Mouse (Mus musculus) kidney, embryonic 15.5 days (tissue): ENCODE measurements around the gene Sprr2a2. TPM values are rescaled to one million over a fixed set of nuclear protein-coding genes. Genes with fewer than 3 reads are reported as not detected.
"Not testable (repeated sequence)": the region's sequence is repeated elsewhere in the genome, so short reads cannot be mapped to it uniquely, and the experiment has no call there.

Experiments used
- ATAC-seq: fragments of 200-750 bp; cut with Nextera tagmentation; replicated peaks from 2 replicates; pipeline ENCODE4 v1.8.0; 2017; ENCODE audit warnings: moderate TSS enrichment; ENCODE audit not compliant: low FRiP score
- H3K27ac ChIP-seq: fragments of 300-500 bp; sonication (generic); 2 replicates; pipeline ENCODE4 v1.5.1; 2015; ENCODE audit warnings: mild to moderate bottlenecking, inconsistent platforms
- H3K27me3 ChIP-seq: fragments of 300-500 bp; sonication (generic); 2 replicates; pipeline ENCODE4 v1.6.1; 2015; ENCODE audit warnings: inconsistent platforms
- H3K36me3 ChIP-seq: fragments of 300-500 bp; sonication (generic); 2 replicates; pipeline ENCODE4 v1.6.1; 2015; ENCODE audit warnings: inconsistent platforms
- H3K4me1 ChIP-seq: fragments of 300-500 bp; sonication (generic); 2 replicates; pipeline ENCODE4 v1.6.1; 2015; ENCODE audit warnings: inconsistent platforms
- H3K4me2 ChIP-seq: fragments of 300-500 bp; sonication (generic); 2 replicates; pipeline ENCODE4 v1.6.1; 2015; ENCODE audit warnings: moderate library complexity, mild to moderate bottlenecking, inconsistent platforms
- H3K4me3 ChIP-seq: fragments of 300-500 bp; sonication (generic); replicated peaks from 2 replicates; pipeline ENCODE4 v1.5.1; 2015; ENCODE audit warnings: mild to moderate bottlenecking, inconsistent platforms
- H3K9ac ChIP-seq: fragments of 300-500 bp; sonication (generic); 2 replicates; pipeline ENCODE4 v1.6.1; 2015; ENCODE audit warnings: mild to moderate bottlenecking, inconsistent platforms
- H3K9me3 ChIP-seq: fragments of 300-500 bp; sonication (generic); replicated peaks from 2 replicates; pipeline ENCODE4 v1.6.1; 2016; ENCODE audit warnings: inconsistent platforms
- WGBS: fragments of 180-500 bp; shearing (Covaris S2); methylation state at CpG from one replicate; pipeline ENCODE4 v1.1.7; 2015; ENCODE audit warnings: mixed read lengths; 5-methylcytosine and 5-hydroxymethylcytosine counted together
- polyA plus RNA-seq: library from polyadenylated mRNA; unstranded; fragments of >200 nt; fragmentation: Nextera tagmentation; extraction: Ambion mirVana; gene quantifications from 2 replicates; pipeline ENCODE4 v1.2.1, GENCODE M21; 2015

Sprr2a2 gene
- polyA plus RNA-seq, 1 experiment from 2014 or later: 2.6 TPM

DNA sequence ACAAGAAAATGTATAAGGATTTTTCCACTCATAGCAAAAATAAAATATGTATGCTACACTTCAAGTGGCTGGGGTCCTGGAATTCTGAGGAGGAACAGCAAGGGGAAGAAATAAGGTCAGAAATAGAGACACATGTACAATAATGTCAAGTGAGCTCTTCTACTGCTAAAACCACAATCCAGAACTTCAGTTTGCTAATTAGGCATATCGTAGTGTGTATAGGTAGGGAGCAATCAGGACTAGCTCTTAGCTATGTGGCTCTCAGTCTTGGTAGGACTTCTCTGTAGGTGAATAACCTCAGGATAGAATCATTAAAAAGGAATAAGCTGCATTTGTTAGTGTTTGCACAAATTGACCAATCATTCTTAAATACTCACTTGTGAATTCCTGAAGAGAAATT is 23.5 kb downstream of the Sprr2a2 start:
- not testable (repeated sequence) for H3K9ac ChIP-seq, H3K27ac ChIP-seq, H3K4me2 ChIP-seq, ATAC-seq, H3K27me3 ChIP-seq, H3K9me3 ChIP-seq, H3K4me1 ChIP-seq, H3K36me3 ChIP-seq, H3K4me3 ChIP-seq
- WGBS: no CpG with 5 or more reads among the region's 1 CpGs

DNA sequence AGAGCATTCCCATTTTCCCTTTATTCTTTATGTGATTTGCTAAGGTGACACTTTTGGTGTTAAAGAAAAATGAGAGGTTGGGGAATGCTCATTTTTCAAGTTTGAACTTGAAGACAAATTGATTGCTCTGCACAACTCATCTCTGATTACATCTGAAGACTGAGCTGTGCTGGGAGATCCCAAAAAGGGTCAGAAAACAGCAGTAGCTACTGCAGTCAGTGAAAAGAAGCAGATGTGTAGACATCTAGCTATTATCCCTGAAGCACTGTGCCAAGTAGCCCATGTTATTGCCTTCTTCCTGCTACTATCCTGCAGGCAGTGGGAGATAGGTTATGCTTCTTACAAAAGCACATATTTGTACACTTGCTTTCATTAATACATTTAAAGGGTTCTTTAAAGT is 29.1 kb downstream of the Sprr2a2 start:
- not testable (repeated sequence) for H3K9ac ChIP-seq, H3K9me3 ChIP-seq, H3K4me3 ChIP-seq, H3K27me3 ChIP-seq, H3K27ac ChIP-seq, H3K4me2 ChIP-seq, H3K36me3 ChIP-seq, H3K4me1 ChIP-seq
- ATAC-seq: 0 out of 2 replicates have a peak, but pooled peaks have one; percentile 9

DNA sequence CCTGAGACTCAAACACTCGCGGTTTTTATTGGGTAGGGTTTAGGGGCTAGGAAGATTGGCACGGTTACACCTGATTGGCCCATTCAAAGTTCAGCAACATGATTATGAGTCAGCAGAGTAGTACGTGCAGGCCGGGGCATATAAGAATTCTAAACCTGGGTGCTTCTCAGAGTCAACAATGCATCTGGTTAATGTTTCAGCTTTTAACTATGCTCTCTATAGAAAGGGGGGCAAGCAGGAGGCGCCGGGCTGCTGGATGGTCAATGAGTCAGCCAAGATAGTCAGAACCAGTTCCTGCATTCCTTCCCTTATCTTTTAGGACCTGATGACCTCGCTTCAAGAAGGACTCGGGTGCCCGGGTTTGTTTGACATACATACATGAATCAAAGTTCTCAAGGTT is 30.5 kb downstream of the Sprr2a2 start:
- ATAC-seq: peak; percentile 69
- H3K9me3 ChIP-seq, H3K4me2 ChIP-seq, H3K9ac ChIP-seq, H3K4me3 ChIP-seq, H3K36me3 ChIP-seq, H3K27ac ChIP-seq, H3K4me1 ChIP-seq, H3K27me3 ChIP-seq: not testable (repeated sequence)
- no CpG with 5 or more reads among the region's 10 CpGs for WGBS

DNA sequence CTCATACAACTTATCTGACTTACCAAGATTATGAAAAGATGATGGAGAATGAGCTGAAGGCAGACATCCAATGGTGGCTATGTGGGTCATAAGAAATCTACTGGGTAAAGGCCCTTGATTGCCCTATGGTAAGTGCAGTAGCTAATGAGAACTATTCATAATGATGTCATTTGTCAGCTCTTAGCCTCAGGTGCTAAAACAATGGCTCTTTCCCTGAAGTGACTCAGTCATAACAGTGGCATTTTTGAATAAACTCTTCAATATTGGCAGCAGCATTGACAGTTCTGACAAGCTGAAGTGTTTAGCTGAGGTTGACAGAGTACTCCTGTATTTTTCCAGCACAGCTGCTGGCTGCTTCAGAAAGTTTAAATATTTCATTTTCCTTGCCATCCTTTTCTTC is 32.8 kb downstream of the Sprr2a2 start:
- H3K9me3 ChIP-seq, H3K4me2 ChIP-seq, H3K9ac ChIP-seq, H3K27me3 ChIP-seq, H3K4me3 ChIP-seq, H3K4me1 ChIP-seq, H3K36me3 ChIP-seq, H3K27ac ChIP-seq, ATAC-seq: not testable (repeated sequence)

DNA sequence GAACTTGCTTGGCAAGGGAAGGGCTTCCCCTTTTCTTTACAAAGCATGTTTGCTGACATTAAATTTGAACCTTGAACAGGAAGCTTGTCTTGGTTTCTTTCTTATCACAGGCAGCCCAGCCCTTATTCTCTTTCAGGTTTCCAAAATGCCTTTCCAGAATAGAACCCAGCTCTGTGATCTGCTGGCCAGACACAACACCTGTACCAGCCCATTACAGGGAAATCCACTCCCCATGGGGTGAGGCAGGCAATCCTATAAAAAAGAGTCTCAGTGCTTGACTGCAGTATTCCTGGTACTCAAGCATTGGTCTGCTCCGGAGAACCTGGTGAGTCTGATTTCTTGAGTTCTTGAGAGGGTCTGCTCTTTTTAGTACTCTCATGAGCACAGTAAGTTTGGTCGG is 34.7 kb downstream of the Sprr2a2 start:
- 99% methylated on average over 2 of the region's 2 CpGs for WGBS
- ATAC-seq, H3K4me3 ChIP-seq, H3K4me2 ChIP-seq, H3K27ac ChIP-seq, H3K9me3 ChIP-seq, H3K4me1 ChIP-seq, H3K9ac ChIP-seq, H3K36me3 ChIP-seq, H3K27me3 ChIP-seq: not testable (repeated sequence)

DNA sequence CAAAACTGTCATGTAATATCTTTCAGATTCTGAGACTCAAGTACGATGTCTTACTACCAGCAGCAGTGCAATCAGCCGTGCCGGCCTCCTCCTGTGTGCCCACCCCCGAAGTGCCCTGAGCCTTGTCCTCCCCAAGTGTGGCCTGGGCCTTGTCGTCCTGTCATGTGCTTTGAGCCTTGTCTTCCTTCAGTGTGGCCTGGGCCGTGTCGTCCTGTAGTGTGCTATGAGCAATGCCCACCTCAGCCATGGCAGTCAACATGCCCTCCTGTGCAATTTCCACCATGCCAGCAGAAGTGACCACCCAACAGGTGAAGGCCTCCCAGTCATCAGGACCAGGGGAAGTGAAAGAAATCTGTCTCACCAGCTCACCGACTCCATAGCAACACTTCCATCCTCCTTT is 38.1 kb downstream of the Sprr2a2 start:
- WGBS: no CpG with 5 or more reads among the region's 8 CpGs
- not testable (repeated sequence) for H3K27me3 ChIP-seq, H3K9me3 ChIP-seq, H3K4me3 ChIP-seq, H3K4me1 ChIP-seq, H3K4me2 ChIP-seq, H3K9ac ChIP-seq, H3K36me3 ChIP-seq, H3K27ac ChIP-seq
- peak; percentile 77 for ATAC-seq

DNA sequence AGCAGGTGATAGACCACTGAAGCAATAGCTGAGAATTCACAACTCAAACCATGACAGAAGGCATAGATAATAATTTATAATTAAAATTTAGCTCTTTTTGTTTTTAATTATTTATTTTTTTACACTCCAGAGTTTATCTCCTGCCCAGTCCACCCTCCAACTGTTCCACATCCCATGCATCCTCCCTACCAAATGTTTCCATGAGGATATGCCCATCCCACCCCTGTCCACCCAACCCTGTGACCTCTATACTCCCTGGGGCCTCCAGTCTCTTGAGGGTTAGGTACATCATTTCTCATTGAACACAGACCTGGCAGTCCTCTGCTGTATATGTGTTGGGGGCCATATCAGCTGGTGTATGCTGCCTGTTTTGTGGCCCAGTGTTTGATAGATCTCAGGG is 42.8 kb downstream of the Sprr2a2 start:
- H3K27ac ChIP-seq, H3K36me3 ChIP-seq, H3K9ac ChIP-seq, H3K4me1 ChIP-seq, H3K9me3 ChIP-seq, H3K4me3 ChIP-seq, H3K27me3 ChIP-seq, H3K4me2 ChIP-seq: not testable (repeated sequence)
- peak; percentile 61 for ATAC-seq

DNA sequence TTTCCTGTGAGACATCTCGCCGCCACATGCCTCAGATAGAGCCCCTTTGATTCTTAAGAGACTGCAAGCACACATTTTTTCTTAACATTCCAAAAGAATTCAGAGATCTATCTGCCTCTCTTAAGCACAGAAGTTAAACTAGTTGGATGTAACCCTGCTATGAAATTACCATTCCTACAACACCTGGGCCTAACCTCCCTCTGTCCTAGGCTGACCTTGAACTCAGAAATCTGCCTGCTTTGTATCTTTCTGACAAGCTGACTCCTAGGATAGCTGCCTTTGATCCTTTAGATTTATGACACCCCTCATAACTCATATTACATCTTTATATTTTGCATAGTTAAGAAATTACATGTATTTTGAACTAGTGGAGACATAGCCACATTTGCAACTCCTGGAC is 47.7 kb downstream of the Sprr2a2 start:
- H3K27me3 ChIP-seq, H3K36me3 ChIP-seq, H3K4me1 ChIP-seq, ATAC-seq, H3K9ac ChIP-seq, H3K27ac ChIP-seq, H3K4me3 ChIP-seq, H3K4me2 ChIP-seq, H3K9me3 ChIP-seq: not testable (repeated sequence)
- WGBS: no CpG with 5 or more reads among the region's 2 CpGs

DNA sequence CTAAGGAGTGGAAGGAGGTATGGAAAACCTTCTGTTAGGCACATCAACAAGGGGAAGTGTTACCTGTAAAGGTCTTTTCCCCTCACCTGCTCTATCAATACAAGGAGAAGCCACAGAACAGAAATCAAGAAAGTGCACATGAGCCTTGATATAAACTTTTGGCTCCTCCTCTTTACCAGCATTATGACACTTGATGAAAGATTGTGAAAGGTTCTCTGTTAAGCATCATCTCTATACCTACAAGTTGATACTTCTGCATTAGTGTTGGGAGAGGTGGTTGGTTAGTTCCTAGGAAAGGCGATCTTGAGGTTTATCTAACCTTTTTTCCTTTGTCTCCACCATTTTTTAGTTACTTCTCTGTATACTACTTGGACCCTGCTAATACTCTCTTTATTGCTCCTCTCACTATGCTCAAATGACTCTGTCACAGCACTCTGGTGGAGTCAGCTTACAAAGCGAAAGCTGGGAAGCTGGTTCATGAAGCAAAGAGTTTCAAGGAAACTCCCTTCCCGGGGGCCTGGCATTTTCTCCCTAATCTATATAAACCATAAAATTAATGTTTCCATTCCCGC is 55.8 kb downstream of the Sprr2a2 start:
- not testable (repeated sequence) for H3K4me3 ChIP-seq, H3K9ac ChIP-seq, H3K4me1 ChIP-seq, H3K9me3 ChIP-seq, H3K36me3 ChIP-seq, H3K27me3 ChIP-seq, H3K27ac ChIP-seq, H3K4me2 ChIP-seq
- peak; percentile 91 for ATAC-seq
- WGBS: no CpG with 5 or more reads among the region's 4 CpGs

DNA sequence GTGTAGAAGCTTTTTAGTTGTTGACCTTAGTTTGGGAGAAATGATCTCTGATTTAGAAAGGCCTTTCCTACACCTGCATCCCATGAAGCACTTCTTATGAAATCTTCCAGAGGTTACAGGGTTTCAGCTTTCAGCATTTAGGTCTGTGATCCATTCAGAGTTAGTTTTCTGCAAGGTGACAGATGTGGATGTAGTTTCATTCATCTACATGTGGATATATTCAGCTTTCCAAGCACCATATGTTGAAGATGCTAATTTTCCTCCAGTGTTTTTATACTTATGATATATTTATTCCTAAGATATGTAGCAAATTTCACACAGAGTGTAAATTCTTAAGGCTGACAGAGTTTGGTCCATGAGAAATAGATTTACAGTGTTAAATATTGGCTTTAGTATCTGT is 57.8 kb downstream of the Sprr2a2 start:
- not testable (repeated sequence) for H3K4me2 ChIP-seq, H3K36me3 ChIP-seq, H3K9ac ChIP-seq, H3K27me3 ChIP-seq, H3K4me1 ChIP-seq, H3K9me3 ChIP-seq, H3K27ac ChIP-seq, H3K4me3 ChIP-seq, ATAC-seq

DNA sequence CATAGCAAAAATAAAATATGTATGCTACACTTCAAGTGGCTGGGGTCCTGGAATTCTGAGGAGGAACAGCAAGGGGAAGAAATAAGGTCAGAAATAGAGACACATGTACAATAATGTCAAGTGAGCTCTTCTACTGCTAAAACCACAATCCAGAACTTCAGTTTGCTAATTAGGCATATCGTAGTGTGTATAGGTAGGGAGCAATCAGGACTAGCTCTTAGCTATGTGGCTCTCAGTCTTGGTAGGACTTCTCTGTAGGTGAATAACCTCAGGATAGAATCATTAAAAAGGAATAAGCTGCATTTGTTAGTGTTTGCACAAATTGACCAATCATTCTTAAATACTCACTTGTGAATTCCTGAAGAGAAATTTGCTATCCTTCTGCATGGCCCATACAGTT is 58.3 kb downstream of the Sprr2a2 start:
- not testable (repeated sequence) for H3K36me3 ChIP-seq, H3K4me3 ChIP-seq, ATAC-seq, H3K4me1 ChIP-seq, H3K9me3 ChIP-seq, H3K27ac ChIP-seq, H3K9ac ChIP-seq, H3K4me2 ChIP-seq, H3K27me3 ChIP-seq
- no CpG with 5 or more reads among the region's 1 CpGs for WGBS

DNA sequence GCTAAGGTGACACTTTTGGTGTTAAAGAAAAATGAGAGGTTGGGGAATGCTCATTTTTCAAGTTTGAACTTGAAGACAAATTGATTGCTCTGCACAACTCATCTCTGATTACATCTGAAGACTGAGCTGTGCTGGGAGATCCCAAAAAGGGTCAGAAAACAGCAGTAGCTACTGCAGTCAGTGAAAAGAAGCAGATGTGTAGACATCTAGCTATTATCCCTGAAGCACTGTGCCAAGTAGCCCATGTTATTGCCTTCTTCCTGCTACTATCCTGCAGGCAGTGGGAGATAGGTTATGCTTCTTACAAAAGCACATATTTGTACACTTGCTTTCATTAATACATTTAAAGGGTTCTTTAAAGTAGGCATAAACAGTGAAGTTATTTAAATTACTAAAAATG is 63.9 kb downstream of the Sprr2a2 start:
- H3K4me3 ChIP-seq, H3K27ac ChIP-seq, H3K9me3 ChIP-seq, H3K4me2 ChIP-seq, H3K27me3 ChIP-seq, H3K9ac ChIP-seq, ATAC-seq, H3K36me3 ChIP-seq, H3K4me1 ChIP-seq: not testable (repeated sequence)

DNA sequence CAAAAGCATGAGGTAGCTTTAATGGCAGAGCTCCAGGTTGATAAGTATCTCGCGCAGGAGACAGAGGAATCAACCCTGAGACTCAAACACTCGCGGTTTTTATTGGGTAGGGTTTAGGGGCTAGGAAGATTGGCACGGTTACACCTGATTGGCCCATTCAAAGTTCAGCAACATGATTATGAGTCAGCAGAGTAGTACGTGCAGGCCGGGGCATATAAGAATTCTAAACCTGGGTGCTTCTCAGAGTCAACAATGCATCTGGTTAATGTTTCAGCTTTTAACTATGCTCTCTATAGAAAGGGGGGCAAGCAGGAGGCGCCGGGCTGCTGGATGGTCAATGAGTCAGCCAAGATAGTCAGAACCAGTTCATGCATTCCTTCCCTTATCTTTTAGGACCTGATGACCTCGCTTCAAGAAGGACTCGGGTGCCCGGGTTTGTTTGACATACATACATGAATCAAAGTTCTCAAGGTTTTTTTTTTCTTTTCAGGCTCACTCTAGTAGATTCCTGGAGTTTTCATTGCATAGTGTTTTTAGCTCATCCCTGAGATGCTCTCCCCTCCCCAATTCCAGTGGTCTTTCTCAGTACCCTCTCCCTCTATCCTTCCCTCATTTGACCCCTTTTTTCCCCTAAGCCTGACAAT is 65.4 kb downstream of the Sprr2a2 start:
- not testable (repeated sequence) for H3K9me3 ChIP-seq, H3K27me3 ChIP-seq, H3K4me1 ChIP-seq, H3K9ac ChIP-seq, H3K4me3 ChIP-seq, H3K36me3 ChIP-seq, H3K4me2 ChIP-seq, H3K27ac ChIP-seq
- peak; percentile 77 for ATAC-seq
- WGBS: 62% methylated on average over 5 of the region's 12 CpGs
